Mouse (Mus musculus): ENCODE results near the gene Zfp536. TPM values are rescaled to one million over a fixed set of nuclear protein-coding genes. Genes with fewer than 3 reads are reported as not detected.

Zfp536 gene
- polyA plus RNA-seq (2015; fragmentation: Illumina TruSeq; extraction: RNeasy Lipid Tissue Mini Kit (QIAGEN cat#74804); ENCODE audit: insufficient read depth, low replicate concordance) = 0.14 TPM

GRCm38 (mm10) chr7:37773312-37773702 is at the start of gene Zfp536:
Zfp536 (minus strand) TSS chr7:37773641.

Other genes with a start within 250 kb of the Zfp536 start
- 57.4 TPM for gene Uri1, start 249.9 kb upstream of the Zfp536 start, polyA plus RNA-seq (2015; fragmentation: Illumina TruSeq; extraction: RNeasy Lipid Tissue Mini Kit (QIAGEN cat#74804); ENCODE audit: insufficient read depth, low replicate concordance)

Measured in spleen, adult 10 weeks (tissue).